Mouse (Mus musculus) embryonic facial prominence, embryonic 10.5 days (tissue): Measurements from ENCODE around the gene Gm21764. TPM values are rescaled to one million over a fixed set of nuclear protein-coding genes. Genes with fewer than 3 reads are reported as not detected.
"Not testable (repeated sequence)": the region's sequence is repeated elsewhere in the genome, so short reads cannot be mapped to it uniquely, and the experiment has no call there.

ENCODE experiments used
- DNase-seq: peaks from one replicate; pipeline ENCODE4 v3.0.0-alpha.2; 2017; ENCODE audit warnings: low spot score
- H3K27ac ChIP-seq: fragments of 300-500 bp; sonication (generic); replicated peaks from 2 replicates; pipeline ENCODE4 v1.5.1; 2016; ENCODE audit warnings: mild to moderate bottlenecking
- H3K27me3 ChIP-seq: fragments of 300-500 bp; sonication (generic); replicated peaks from 2 replicates; pipeline ENCODE4 v1.6.1; 2016; ENCODE audit warnings: low read depth, mild to moderate bottlenecking; ENCODE audit not compliant: poor library complexity, severe bottlenecking
- H3K36me3 ChIP-seq: fragments of 300-500 bp; sonication (generic); replicated peaks from 2 replicates; pipeline ENCODE4 v1.6.1; 2016; ENCODE audit warnings: mild to moderate bottlenecking, moderate library complexity
- H3K4me1 ChIP-seq: fragments of 300-500 bp; sonication (generic); 2 replicates; pipeline ENCODE4 v1.6.1; 2016
- H3K4me3 ChIP-seq: fragments of 300-500 bp; sonication (generic); 2 replicates; pipeline ENCODE4 v1.5.1; 2016; ENCODE audit warnings: mild to moderate bottlenecking, moderate library complexity
- H3K9me3 ChIP-seq: fragments of 300-500 bp; sonication (generic); 2 replicates; pipeline ENCODE4 v1.6.1; 2016; ENCODE audit warnings: mild to moderate bottlenecking
- WGBS: fragments of 180-500 bp; shearing (Covaris S2); methylation state at CpG from one replicate; pipeline ENCODE4 v1.1.7; 2016; 5-methylcytosine and 5-hydroxymethylcytosine counted together
- polyA plus RNA-seq: library from polyadenylated mRNA; unstranded; fragments of >200 nt; fragmentation: Nextera tagmentation; extraction: Ambion mirVana; gene quantifications from 2 replicates; pipeline ENCODE4 v1.2.1, GENCODE M21; 2016

Gm21764 gene
- not detected in 2 replicates for polyA plus RNA-seq

GRCm38 (mm10) chrY:18061712-18062111, at the start of gene Gm21764:
Gm21764 (minus strand) TSS chrY:18061812.
- not testable (repeated sequence) for H3K9me3 ChIP-seq, H3K27me3 ChIP-seq, H3K4me1 ChIP-seq, DNase-seq, H3K27ac ChIP-seq, H3K4me3 ChIP-seq, H3K36me3 ChIP-seq
- WGBS: no CpG with 5 or more reads among the region's 3 CpGs

- DNase-seq, H3K27ac ChIP-seq, H3K36me3 ChIP-seq, H3K4me1 ChIP-seq, H3K27me3 ChIP-seq, H3K4me3 ChIP-seq, H3K9me3 ChIP-seq: not testable (repeated sequence)
Observed at GRCm38 (mm10) chrY:18088816-18089215, 27.2 kb upstream of the Gm21764 start, which contains the start of gene Ssty1. Ssty1 (plus strand) TSS chrY:18089116.

Other genes with a start within 250 kb of the Gm21764 start
- gene Gm21904, start 215.5 kb downstream of the Gm21764 start, polyA plus RNA-seq: not detected in 2 replicates
- gene Gm20772, start 187.1 kb downstream of the Gm21764 start, polyA plus RNA-seq: not detected in 2 replicates
- not detected in 2 replicates for gene Gm20831, start 187.1 kb downstream of the Gm21764 start, polyA plus RNA-seq
- gene Srsy, start 124.5 kb downstream of the Gm21764 start, polyA plus RNA-seq: not detected in 2 replicates
- not detected in 2 replicates for gene Ssty1, start 27.3 kb upstream of the Gm21764 start, polyA plus RNA-seq